Mouse (Mus musculus) stomach, postnatal 0 days (tissue): ENCODE results near the gene Oit3.

Source experiments
- CTCF ChIP-seq: IDR thresholded peaks from 2 replicates; pipeline ENCODE4 v1.5.1; 2016; ENCODE audit warnings: antibody characterized with exemption, low read depth, mild to moderate bottlenecking, moderate library complexity
- EP300 ChIP-seq: optimal IDR thresholded peaks from 2 replicates; pipeline ENCODE3; 2016; ENCODE audit warnings: antibody characterized with exemption

DNA sequence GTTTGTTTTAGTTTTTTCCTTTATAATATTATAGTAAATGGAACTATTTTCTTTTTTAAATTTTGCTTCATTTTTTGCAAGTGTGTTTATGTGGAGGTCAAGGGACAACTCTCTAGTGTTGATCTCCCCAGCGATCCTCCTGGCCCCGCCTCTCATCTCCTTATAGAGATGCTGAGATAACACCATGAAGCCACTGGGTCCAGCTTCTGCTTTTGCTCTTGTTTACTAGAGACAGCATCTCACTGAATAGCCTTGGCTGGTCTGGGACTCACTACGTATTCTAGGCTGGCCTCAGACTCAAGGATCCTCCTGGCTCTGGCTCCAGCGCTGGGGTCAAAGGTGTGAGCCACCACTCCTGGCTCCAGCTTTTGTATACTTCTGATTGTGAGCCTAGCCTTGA, 22.1 kb downstream of the Oit3 start:
- TF ChIP-seq CTCF: no peak
- no peak for TF ChIP-seq EP300
